In the genomic region with DNA sequence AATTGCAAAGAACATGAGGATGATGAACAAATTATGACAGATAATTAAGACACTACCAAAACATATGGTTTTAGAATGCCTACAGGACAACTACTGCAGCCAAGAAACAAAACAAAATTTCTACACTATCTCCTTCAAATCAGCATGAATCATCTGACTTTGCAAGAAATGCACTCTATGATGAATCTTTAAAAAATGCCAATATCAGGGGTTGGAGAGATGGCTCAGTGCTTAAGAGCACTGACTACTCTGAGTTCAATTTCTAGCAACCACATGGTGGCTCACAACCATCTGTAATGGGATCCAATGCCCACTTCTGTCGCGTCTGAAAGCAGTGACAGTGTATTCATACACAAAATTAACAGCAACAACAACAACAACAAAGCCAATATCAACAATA, we compare ENCODE assay signal across 17 mouse cellular contexts. TPM values are rescaled to one million over a fixed set of nuclear protein-coding genes. Genes with fewer than 3 reads are reported as not detected.
"Had no signal": no experiment of that assay in that cellular context is flagged by ENCODE, and none has a peak within 500 bp of the region (broad histone marks: within the 10 kb centered on the region; RNA-seq: fewer than 3 reads in every experiment).

No protein-coding gene starts in this region.

- H3K4me3 ChIP-seq: neural tube, embryonic 12.5 days; neural tube, embryonic 13.5 days; neural tube, embryonic 15.5 days; stomach, embryonic 15.5 days had no signal

- DNase-seq: retina, postnatal 1 day; right cerebral cortex, adult 18-20 months; right cerebral cortex, postnatal 14 days; right cerebral cortex, postnatal 25 days; spleen, adult 18-20 months; thymus, adult 18-20 months; thymus, adult 2 months; thymus, postnatal 14 days; thymus, postnatal 25 days; thymus, postnatal 36 days; thymus, postnatal 4 days had no signal

- H3K27ac ChIP-seq: neural tube, embryonic 12.5 days; neural tube, embryonic 13.5 days; neural tube, embryonic 15.5 days; stomach, embryonic 15.5 days; stomach, postnatal 0 days had no signal

RNA-seq across cellular contexts. Expression of gene Myocos, which starts 35.7 kb away (rescaled TPM):
- total RNA-seq: neutrophil, adult 5-6 weeks had no signal

RNA-seq across cellular contexts. Expression of gene Myoc, which starts 54.8 kb away (rescaled TPM):
- total RNA-seq: neutrophil, adult 5-6 weeks had no signal
